Mouse (Mus musculus) R1 (cell line): ENCODE data around the gene Phf24.
A peak's percentile ranks its signal among the peaks of the same experiment; 100 is the strongest.
"Not testable (repeated sequence)": the region's sequence is repeated elsewhere in the genome, so short reads cannot be mapped to it uniquely, and the experiment has no call there.

Experiments used
- DNase-seq: peaks from one replicate; pipeline ENCODE4 v3.0.0-alpha.2; 2018; ENCODE audit warnings: low read depth, low spot score

The Phf24 gene

GRCm38 (mm10) chr4:42950065-42950558 is 33.7 kb downstream of the Phf24 start:
- DNase-seq = peak; percentile 96

GRCm38 (mm10) chr4:42951206-42952195 is 35.0 kb downstream of the Phf24 start:
- no peak for DNase-seq

- DNase-seq = no peak
Measured at GRCm38 (mm10) chr4:42952563-42952962, 36.1 kb downstream of the Phf24 start.

- DNase-seq = peak; percentile 27
Measured at GRCm38 (mm10) chr4:42953435-42954094, 37.1 kb downstream of the Phf24 start.

- DNase-seq = peak; percentile 79
Measured at GRCm38 (mm10) chr4:42954297-42954696, 37.8 kb downstream of the Phf24 start.

- no peak for DNase-seq
Measured at GRCm38 (mm10) chr4:42955200-42955599, 38.7 kb downstream of the Phf24 start.

GRCm38 (mm10) chr4:42956581-42956980 is 40.1 kb downstream of the Phf24 start:
- no peak for DNase-seq

GRCm38 (mm10) chr4:42957306-42957705 is 40.8 kb downstream of the Phf24 start:
- DNase-seq = no peak

GRCm38 (mm10) chr4:42957979-42958378 is 41.5 kb downstream of the Phf24 start:
- DNase-seq = no peak

GRCm38 (mm10) chr4:42958942-42959341 is 42.5 kb downstream of the Phf24 start:
- DNase-seq = no peak

GRCm38 (mm10) chr4:42959382-42959781 is 42.9 kb downstream of the Phf24 start:
- no peak for DNase-seq

- peak; percentile 81 for DNase-seq
Measured at GRCm38 (mm10) chr4:42961592-42961991, 45.1 kb downstream of the Phf24 start.

GRCm38 (mm10) chr4:42963480-42963879 is 47.0 kb downstream of the Phf24 start:
- no peak for DNase-seq

- DNase-seq = peak; percentile 72
Measured at GRCm38 (mm10) chr4:42965039-42965719, 48.7 kb downstream of the Phf24 start.

GRCm38 (mm10) chr4:42969304-42969703 is 52.8 kb downstream of the Phf24 start, which contains the start of gene 1700022I11Rik:
1700022I11Rik (plus strand) TSS chr4:42969604.
- no peak for DNase-seq

- DNase-seq = no peak
Measured at GRCm38 (mm10) chr4:42972952-42973351, 56.5 kb downstream of the Phf24 start.

- DNase-seq = no peak
Measured at GRCm38 (mm10) chr4:42973868-42974267, 57.4 kb downstream of the Phf24 start.

GRCm38 (mm10) chr4:42978062-42978461 is 61.6 kb downstream of the Phf24 start:
- DNase-seq = peak; percentile 64

GRCm38 (mm10) chr4:42980467-42980866 is 64.0 kb downstream of the Phf24 start:
- not testable (repeated sequence) for DNase-seq

- DNase-seq = no peak
Measured at GRCm38 (mm10) chr4:42988296-42988695, 71.8 kb downstream of the Phf24 start.
